Mouse (Mus musculus) small intestine, adult 10 weeks (tissue): ENCODE data around the gene Dnaja2. TPM values are rescaled to one million over a fixed set of nuclear protein-coding genes. Genes with fewer than 3 reads are reported as not detected.

Source experiments
- polyA plus RNA-seq: library from polyadenylated mRNA; stranded (reverse); fragments of 350-450 nt; fragmentation: Illumina TruSeq; extraction: RNeasy Lipid Tissue Mini Kit (QIAGEN cat#74804); gene quantifications from one replicate; pipeline ENCODE4 v1.2.3, GENCODE M21; 2014; ENCODE audit warnings: low replicate concordance

Gene Dnaja2
- polyA plus RNA-seq, result 304 TPM

GRCm38 (mm10) chr8:85555181-85556145 lies at the start of gene Dnaja2:
TSS of gene Dnaja2 (minus strand) at chr8:85555344.

GRCm38 (mm10) chr8:85492125-85492875 lies 62.8 kb downstream of the Dnaja2 start, which contains the start of gene Gpt2:
TSS of gene Gpt2 (plus strand) at chr8:85492576.

Other genes starting within 250 kb of the Dnaja2 start
- 2.0 TPM for gene Mylk3, start 169.0 kb downstream of the Dnaja2 start, polyA plus RNA-seq
- gene 4921524J17Rik, start 122.5 kb downstream of the Dnaja2 start, polyA plus RNA-seq, result 28.9 TPM
- gene Gpt2, start 62.8 kb downstream of the Dnaja2 start, polyA plus RNA-seq, result 4.1 TPM
- 2.7 TPM for gene Neto2, start 145.6 kb upstream of the Dnaja2 start, polyA plus RNA-seq